Mouse (Mus musculus) spleen, embryonic (tissue): ENCODE results near the gene Trim37.

Experiments
- CTCF ChIA-PET: fragments of 350-600 bp; sonication (Branson Sonifier 250); formaldehyde crosslinking; loops from one replicate; lab custom pipeline; 2022; lab: Charles Lee

Gene Trim37

DNA sequence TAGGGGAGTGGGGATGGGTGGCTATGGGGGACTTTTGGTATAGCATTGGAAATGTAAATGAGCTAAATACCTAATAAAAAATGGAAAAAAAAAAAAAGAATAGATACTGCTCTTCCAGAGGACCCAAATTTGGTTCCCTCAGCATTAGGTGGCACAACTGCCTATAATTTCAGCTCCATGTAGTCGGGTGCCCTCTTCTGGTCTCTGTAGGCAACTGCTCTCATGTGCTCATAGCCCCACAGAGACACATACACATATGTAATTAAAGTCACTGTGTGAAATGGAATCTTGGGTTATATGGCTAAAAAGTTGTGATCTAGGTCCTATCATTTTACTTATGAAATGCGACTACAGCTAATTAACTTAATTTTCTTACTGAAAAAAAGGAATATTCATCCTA, 141.9 kb downstream of the Trim37 start:
- CTCF ChIA-PET = interaction anchor here (0.6 kb wide), 1 partner anchor 720 kb away, joined by 20 read pairs; no protein-coding TSS in a partner anchor
